Mouse (Mus musculus): Measurements from ENCODE around the gene Disp1.

DNA sequence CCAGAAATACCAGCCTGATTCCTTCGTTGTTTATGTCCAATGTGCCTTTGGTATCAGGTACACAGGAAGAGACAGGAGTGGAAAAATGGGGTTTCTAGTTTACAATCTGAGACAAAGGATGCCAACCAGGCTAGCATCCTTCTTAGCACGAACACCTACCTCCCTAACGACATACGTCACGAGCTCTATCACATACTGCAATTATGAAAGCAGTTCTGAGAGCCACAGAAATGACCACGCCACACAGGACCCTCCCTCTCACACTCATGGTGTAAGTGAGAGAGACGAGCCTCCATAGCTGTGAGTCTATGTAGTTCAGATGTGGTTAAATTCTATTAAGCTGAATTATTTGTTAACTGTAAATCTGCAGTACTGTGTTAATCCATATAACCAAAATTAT lies 78.1 kb downstream of the Disp1 start:
- TF ChIP-seq POLR2A (IDR thresholded peaks at IDR 0.05; ENCODE audit: extremely low read depth, insufficient read depth, low read length) (no peak), CTCF (IDR thresholded peaks at IDR 0.05; ENCODE audit: low read depth, low read length) (no peak)
